Mouse (Mus musculus) midbrain, embryonic 14.5 days (tissue): ENCODE measurements around the gene Samd9l. TPM values are rescaled to one million over a fixed set of nuclear protein-coding genes. Genes with fewer than 3 reads are reported as not detected.

Experiments used
- polyA plus RNA-seq: library from polyadenylated mRNA; unstranded; fragments of >200 nt; fragmentation: Nextera tagmentation; extraction: Ambion mirVana; gene quantifications from 2 replicates; pipeline ENCODE4 v1.2.1, GENCODE M21; 2014

Samd9l gene
- polyA plus RNA-seq, 1 experiment from 2014 or later = 2.4 TPM

Other genes with a start within 250 kb of the Samd9l start
- 2.5 and 2.9 TPM in 2 replicates for gene Hepacam2, start 98.7 kb upstream of the Samd9l start, polyA plus RNA-seq
- gene Vps50, start 98.8 kb upstream of the Samd9l start, polyA plus RNA-seq = 51.7 and 59.8 TPM in 2 replicates